Mouse (Mus musculus) ovary, postnatal 14 days (tissue): ENCODE data around the gene Btbd18.
"Not testable (repeated sequence)": the region's sequence is repeated elsewhere in the genome, so short reads cannot be mapped to it uniquely, and the experiment has no call there.

Experiments
- DNase-seq: peaks from one replicate; pipeline ENCODE4 v3.0.0; 2022; ENCODE audit warnings: low spot score

Gene Btbd18

DNA sequence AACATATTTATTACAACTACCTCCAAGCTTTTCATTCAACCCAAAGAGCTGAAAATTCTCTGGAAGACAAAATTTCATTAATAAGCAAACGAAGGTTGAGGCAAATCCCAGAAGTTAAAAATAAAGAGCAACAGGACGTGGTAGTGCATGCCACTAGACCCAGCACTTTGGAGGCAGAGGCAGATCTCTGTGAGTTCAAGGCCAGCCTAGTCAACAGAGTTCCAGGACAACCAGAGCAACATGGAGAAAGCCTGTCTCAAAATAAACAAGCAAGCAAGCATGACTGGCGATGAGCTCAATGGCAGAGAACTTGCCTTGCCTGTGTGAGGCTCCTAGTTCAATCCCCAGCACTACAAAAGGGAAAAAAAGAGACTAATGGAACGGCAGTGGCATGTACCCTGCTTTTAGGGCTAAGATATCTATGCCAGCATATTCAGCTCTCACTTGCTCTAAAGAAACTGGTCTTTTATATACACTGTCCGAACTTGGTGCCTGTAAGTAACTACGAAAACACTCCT lies 11.8 kb upstream of the Btbd18 start:
- no peak for DNase-seq

DNA sequence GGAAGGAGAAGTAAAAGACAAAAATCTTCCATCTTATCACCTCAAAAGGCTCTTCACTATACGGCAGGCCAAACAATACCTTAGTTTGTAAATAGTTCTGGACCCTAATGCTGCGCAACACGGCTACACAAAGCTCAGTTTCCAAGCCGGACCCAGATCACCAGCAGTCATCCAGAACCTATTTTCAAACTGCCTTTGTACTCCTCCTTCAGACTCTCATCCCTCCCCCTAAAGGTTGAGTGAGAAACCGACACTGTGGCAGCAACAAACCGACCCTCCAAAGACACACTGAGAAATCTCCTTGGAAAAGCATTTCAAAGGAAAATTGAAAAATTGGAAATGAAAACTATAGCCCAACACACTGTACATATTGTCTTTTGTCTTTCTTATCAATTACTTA lies 10.5 kb upstream of the Btbd18 start:
- DNase-seq, result no peak

- no peak for DNase-seq
Measured at GRCm38 (mm10) chr2:84649674-84650073, 9.2 kb upstream of the Btbd18 start.

GRCm38 (mm10) chr2:84650464-84651195 lies 8.2 kb upstream of the Btbd18 start, which contains the start of gene Ctnnd1:
Gene Ctnnd1, minus strand, starts transcription at chr2:84650765.
- DNase-seq, result peak; percentile 67

- no peak for DNase-seq
Measured at GRCm38 (mm10) chr2:84653354-84653753, 5.5 kb upstream of the Btbd18 start.

DNA sequence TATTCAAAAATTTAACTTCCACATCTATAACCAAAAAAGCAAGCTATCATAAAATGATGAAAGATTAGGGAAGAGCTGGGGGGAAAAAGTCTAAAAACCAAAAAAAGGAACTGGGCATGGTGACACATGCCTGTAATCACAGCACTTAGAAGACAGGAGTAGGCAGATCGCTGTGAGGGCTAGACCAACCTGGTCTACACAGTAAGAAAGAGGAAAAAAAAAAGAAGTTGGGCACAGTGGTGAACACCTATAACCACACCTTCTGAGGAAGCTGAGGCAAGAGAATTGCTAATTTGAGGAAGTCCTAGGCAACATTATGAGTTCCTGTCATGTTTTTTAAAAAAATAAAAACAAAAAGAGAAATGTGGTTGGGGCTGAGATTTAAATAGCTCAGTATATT lies 3.0 kb upstream of the Btbd18 start:
- DNase-seq, result no peak

DNA sequence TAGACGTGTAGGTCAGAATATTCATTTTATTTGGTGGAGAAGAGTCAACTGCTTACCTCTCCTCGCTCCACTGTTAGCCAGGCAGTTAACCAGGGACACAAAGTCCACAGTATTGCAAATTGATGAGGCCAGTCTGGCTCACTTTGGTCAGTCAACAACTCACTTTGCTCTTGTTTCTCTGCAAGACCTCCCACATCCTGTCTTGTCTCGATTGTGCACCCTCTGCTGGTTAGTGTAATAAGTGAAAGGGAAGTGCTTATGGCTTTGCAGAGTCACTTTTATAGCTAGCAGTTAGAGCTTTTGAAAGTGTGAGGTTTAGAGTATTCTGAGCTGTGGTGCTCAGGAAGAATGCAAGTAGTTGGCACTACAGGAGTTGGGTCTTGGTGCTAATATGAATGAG lies 1.4 kb downstream of the Btbd18 start:
- peak; percentile 33 for DNase-seq

DNA sequence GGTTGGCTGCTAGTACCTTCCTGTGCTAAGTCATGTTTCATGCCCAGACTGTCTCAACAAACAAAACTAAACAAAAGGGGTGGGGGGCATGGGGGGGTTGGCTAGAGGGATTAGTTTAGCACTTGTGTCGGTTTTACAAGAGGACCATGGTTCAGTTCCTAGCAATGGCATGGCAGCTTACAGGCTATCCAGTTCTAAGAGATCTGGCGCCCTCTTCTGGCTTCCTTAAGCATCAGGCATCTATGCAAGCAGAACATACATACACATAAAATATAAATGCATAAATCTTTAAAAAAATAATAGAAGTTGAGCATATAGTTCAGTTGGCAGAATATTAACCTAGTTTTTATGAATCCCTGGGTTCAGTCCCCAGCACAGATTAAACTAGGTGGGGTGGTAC lies 4.0 kb downstream of the Btbd18 start:
- no peak for DNase-seq

DNA sequence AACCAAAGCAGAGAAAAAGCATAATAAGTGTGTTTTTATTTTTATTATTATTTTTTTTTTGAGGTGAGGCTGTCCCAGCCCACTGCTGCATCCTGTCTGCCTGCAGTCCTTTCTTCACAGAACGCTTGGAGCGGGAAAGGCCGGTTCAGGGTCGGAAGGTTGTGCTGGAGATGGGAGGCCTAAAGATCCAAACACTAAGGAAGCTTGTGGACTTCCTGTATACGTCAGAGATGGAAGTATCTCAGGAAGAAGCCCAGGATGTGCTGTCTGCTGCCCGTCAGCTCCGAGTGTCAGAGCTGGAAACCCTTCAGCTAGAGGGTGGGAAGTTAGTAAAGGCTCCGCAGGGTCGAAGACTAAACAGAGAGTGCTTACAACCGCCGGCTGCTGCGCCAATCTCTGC lies 7.2 kb downstream of the Btbd18 start:
- no peak for DNase-seq

- DNase-seq, result no peak
Measured at GRCm38 (mm10) chr2:84669828-84670568, 11.1 kb downstream of the Btbd18 start.

DNA sequence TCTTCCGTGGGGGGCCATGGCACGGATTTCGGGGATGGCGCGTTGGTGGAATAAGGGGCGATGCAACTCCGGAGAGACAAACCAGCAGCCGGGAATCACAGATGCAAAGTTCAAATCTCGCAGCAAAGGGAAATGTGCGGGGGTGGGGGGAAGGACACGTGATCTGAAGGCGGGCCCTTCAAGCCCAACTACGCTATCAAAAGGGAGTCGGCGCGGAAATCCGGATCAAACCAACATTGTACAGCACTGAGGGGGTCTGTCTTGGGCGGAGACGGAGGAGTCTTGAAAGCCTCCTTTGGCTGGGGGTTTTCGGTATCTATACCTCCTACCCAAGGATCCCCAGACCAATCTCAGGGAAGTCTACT lies 11.7 kb downstream of the Btbd18 start, which contains the start of gene Selenoh:
Gene Selenoh, minus strand, starts transcription at position 202 of the 365 bp plus-strand sequence.
- DNase-seq, result peak; percentile 69

DNA sequence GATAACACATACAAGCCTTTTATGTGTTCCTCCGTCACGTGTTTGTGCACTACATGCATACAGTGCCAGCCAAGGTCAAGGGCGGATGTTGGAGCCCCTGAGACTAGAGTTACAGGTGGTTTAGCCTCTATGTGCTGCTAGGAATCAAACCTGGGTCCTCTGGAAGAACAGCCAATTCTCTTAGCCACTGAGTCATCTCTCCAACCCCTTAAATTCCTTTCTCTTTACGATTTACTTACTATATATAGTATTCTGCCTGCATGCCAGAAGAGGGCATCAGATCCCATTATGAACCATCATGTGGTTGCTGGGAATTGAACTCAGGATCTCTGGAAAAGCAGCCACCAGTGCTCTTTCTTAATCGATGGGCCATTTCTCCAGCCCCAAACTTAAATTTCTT lies 12.7 kb downstream of the Btbd18 start:
- DNase-seq, result not testable (repeated sequence)

DNA sequence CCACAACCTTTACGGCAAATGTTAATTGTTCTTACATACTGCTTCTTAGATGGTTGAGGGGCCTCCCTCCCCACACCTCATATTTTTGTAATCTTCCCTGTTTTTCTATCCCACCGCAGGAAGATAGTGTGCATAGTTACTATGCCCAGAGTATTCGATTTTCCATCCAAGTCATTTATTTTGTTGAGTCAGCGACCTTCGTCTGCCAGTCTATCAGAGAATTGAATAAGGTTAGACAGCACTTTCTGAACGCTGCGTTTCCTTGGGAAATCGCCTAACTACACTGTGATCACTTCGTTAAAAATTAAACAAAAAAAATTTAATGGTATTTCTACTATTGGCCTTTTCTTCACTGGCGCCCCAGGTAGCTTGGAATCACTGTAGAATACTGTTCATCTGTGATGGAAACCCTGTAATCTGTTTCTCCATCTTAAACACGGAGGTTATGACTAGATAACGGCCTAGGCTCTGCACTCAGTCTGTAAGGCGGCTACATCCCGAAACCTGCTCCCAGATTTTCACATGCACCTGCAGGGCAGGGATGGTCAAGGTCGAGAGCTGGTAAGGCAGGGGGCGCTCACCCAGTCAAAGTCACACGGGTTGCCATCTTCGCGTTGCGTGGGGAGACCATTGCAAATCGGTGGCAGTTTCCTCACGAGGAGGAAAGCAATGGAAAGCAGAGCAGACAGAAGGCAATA lies 18.5 kb downstream of the Btbd18 start:
- no peak for DNase-seq

DNA sequence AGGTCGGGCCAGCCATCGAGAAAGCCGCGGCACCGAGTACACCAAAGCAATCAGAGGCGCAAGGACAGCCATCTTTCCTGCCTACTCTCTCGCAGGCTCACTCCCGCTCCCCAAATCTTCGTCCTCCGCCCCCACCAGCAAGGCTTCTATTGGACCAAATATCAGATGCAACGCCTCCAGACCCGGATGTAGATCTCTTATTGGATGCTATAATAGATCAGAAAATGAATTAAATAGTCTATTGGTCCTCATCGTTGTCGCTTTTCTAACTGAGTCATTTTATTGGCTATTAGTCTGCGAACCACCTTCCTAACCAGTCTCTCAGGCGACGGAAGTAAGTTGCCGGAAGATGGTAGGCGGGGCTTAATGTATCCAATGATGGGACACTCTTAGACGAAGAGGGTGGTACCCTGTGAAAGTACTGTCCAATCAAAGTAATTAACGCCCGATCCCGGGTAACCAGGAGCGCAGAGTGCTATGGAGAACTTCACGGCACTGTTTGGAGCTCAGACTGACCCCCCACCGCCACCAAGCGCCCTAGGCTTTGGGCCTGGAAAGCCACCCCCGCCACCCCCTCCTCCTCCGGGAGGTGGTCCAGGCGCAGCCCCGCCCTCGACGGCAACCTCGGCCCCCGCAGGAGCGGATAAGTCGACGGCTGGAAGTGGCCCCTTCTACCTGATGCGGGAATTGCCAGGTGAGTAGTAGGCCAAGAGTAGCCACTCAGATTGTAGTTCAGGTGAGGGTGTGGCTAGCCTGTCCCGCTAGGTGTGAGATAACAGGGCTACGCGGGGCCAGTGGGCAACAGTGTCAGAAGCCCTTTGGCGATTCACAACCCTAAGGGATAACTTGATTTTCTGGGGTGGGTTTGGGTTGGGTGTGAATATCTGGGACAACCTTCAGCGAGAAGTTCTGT lies 19.3 kb downstream of the Btbd18 start, which contains the start of the genes Gm28635 and Med19:
Gene Gm28635, minus strand, starts transcription at position 74 of the 913 bp plus-strand sequence.
Gene Med19, plus strand, starts transcription at position 435 of the 913 bp plus-strand sequence.
- peak; percentile 77 for DNase-seq

GRCm38 (mm10) chr2:84679016-84679415 lies 20.1 kb downstream of the Btbd18 start, which contains the start of gene Tmx2:
Gene Tmx2, minus strand, starts transcription at chr2:84679140.
- DNase-seq, result no peak

DNA sequence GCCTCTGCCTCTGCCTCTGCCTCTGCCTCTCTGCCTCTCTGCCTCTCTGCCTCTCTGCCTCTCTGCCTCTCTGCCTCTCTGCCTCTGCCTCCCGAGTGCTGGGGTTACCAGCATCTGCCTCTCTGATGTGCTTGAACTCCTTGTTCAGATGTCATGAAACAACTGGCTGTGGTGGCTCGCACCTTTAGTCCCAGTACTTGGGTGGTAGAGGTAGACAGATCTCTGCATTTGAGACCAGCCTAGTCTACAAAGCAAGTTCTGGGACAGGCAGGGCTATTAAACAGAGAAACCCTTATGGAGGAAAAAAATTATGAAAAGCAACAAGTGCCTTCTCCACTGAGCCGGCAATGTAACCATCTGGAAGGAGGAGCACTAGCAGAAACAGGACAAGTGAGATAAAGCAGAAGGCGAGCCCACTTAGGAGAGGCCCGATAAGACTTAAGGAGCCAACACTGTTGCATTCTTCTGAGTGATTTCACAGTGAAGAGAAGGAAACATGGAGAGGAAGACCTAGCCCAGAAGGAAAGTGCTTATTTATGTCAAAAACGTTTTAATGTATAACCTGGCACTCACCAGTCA lies 23.8 kb downstream of the Btbd18 start:
- DNase-seq, result no peak

GRCm38 (mm10) chr2:84688080-84688844 lies 29.4 kb downstream of the Btbd18 start:
- DNase-seq, result no peak

- DNase-seq, result no peak
Measured at GRCm38 (mm10) chr2:84690050-84690449, 31.2 kb downstream of the Btbd18 start.

DNA sequence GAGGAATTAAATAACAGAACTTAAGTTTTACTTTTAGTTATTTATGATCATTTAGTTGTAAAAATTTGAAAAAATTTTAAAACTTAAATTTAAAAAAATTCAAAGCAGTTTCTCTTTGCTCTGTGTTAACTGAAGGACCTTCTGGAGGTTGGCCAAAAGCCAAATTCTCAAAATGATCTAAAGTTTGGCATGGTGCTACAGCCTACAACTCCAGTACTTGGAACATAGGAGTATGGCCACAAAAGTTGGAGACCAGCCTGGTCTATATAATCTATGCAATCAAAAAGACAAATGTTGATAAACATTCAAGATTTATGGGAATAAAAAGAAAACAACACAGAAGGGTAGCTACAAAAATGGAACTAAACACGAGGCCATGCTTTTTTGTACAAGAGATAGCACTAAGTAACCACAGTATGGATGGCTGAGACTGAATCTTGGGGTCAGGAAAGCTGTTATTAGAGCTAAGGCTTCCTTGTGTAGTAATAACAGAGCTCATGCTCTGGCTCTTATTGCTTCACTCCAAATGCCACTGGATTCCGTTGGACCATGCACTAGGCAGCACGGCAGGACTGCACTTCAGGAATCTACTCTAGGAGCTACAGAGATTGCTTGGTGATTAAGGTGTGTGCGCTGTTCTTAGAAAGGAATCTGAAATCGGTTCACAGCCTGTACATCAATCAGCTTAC lies 36.3 kb downstream of the Btbd18 start:
- no peak for DNase-seq
